Mouse (Mus musculus): ENCODE measurements around the gene Ppib. TPM values are rescaled to one million over a fixed set of nuclear protein-coding genes. Genes with fewer than 3 reads are reported as not detected.

Ppib gene
- total and polyA plus RNA-seq, 3 experiments = 89.9 to 114 (median 113) TPM

DNA sequence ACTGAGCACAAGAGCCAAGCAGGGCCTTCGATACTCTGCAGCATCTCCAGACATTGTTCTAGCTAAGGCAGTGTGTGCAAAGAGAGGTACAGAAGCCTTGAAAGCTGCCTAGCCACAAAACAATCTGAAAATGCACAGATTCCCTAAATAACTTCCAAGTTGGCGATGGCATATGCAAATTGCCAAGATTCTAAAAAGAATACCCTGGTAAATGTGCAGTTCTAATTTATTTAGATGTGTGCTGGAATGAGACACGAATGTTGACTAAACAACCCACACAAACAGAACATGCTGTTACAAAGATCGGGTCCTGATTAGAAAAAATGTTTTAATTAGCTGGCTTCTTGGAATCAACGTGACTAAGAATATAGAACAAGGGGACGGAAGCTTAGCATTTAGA is 42.6 kb downstream of the Ppib start:
- Histone ChIP-seq H3K27ac (no peak overlapping the region), H3K36me3 (ENCODE audit: control insufficient read depth, insufficient read depth, low read length) (no peaks in the 10 kb centered on the region), H3K27me3 (ENCODE audit: control insufficient read depth, insufficient read depth, low read length) (no peaks in the 10 kb centered on the region), H3K4me3 (no peak overlapping the region), H3K9ac (ENCODE audit: low read depth, low read length) (no peak overlapping the region), H3K4me1 (ENCODE audit: control insufficient read depth, insufficient read depth, low read length) (no peaks in the 10 kb centered on the region), H3K79me2 (replicated peaks; ENCODE audit: control insufficient read depth, insufficient read depth, low read length) (no peaks in the 10 kb centered on the region)
- no peak for TF ChIP-seq POLR2A (IDR thresholded peaks at IDR 0.05; ENCODE audit: insufficient read depth, low read depth, low read length)
- no peak for TF ChIP-seq EP300 (IDR thresholded peaks at IDR 0.05; ENCODE audit: insufficient read depth, low read depth, low read length)
- TF ChIP-seq CTCF (IDR thresholded peaks at IDR 0.05) = no peak
- intact Hi-C loops (cut with DNase I) = no loop called here
- 91% methylated on average over 6 of the region's 6 CpGs for WGBS
- DNase-seq = no peak

DNA sequence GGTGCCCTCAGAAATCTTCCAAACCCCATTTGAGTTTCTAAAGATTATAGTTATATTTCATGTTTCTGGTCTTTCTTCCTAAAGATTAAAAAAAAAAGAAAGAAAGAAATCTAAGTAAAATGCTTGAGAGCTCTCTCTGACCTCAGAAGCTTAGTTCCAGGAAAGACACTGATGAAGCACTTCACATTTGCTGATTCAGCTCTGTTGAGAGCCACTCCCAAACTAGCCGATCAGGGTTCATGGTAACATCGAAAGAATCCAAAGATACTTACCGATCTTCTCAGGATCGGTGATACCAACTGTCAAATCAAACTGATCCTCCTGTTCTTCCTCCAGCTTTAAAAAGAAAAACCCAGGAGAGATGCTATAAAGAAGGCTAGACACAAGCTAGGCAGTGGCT is 44.6 kb downstream of the Ppib start:
- Histone ChIP-seq H3K36me3 (ENCODE audit: control insufficient read depth, insufficient read depth, low read length) (peaks cover 3% of the 10 kb centered on the region; the same call in 1 of the 2 replicates), H3K27me3 (ENCODE audit: control insufficient read depth, insufficient read depth, low read length) (no peaks in the 10 kb centered on the region), H3K27ac (no peak overlapping the region), H3K4me3 (no peak overlapping the region), H3K9ac (ENCODE audit: low read depth, low read length) (no peak overlapping the region), H3K79me2 (replicated peaks; ENCODE audit: control insufficient read depth, insufficient read depth, low read length) (no peaks in the 10 kb centered on the region), H3K4me1 (ENCODE audit: control insufficient read depth, insufficient read depth, low read length) (no peaks in the 10 kb centered on the region)
- TF ChIP-seq CTCF (IDR thresholded peaks at IDR 0.05) = no peak
- no peak for TF ChIP-seq POLR2A (IDR thresholded peaks at IDR 0.05; ENCODE audit: insufficient read depth, low read depth, low read length)
- no peak for TF ChIP-seq EP300 (IDR thresholded peaks at IDR 0.05; ENCODE audit: insufficient read depth, low read depth, low read length)
- intact Hi-C loops (cut with DNase I) = no loop called here
- no peak for DNase-seq
- WGBS = 87% methylated on average over 4 of the region's 4 CpGs

GRCm38 (mm10) chr9:66105168-66105567 is 45.1 kb downstream of the Ppib start:
- no peak overlapping the region for H3K4me3 ChIP-seq
- H3K36me3 ChIP-seq (ENCODE audit: control insufficient read depth, insufficient read depth, low read length) = peaks cover 3% of the 10 kb centered on the region; the same call in 1 of the 2 replicates

GRCm38 (mm10) chr9:66109574-66109973 is 49.6 kb downstream of the Ppib start:
- no peak overlapping the region for H3K27ac ChIP-seq
- H3K79me2 ChIP-seq (replicated peaks; ENCODE audit: control insufficient read depth, insufficient read depth, low read length) = no peaks in the 10 kb centered on the region
- no peaks in the 10 kb centered on the region; the same call in 1 of the 2 replicates for H3K4me1 ChIP-seq (ENCODE audit: control insufficient read depth, insufficient read depth, low read length)
- H3K9ac ChIP-seq (ENCODE audit: low read depth, low read length) = no peak overlapping the region
- peaks cover 3% of the 10 kb centered on the region; the same call in 1 of the 2 replicates for H3K36me3 ChIP-seq (ENCODE audit: control insufficient read depth, insufficient read depth, low read length)
- no peak for DNase-seq
- H3K27me3 ChIP-seq (ENCODE audit: control insufficient read depth, insufficient read depth, low read length) = no peaks in the 10 kb centered on the region
- TF ChIP-seq EP300 (IDR thresholded peaks at IDR 0.05; ENCODE audit: insufficient read depth, low read depth, low read length) = no peak
- TF ChIP-seq CTCF (IDR thresholded peaks at IDR 0.05) = no peak
- no peak for TF ChIP-seq POLR2A (IDR thresholded peaks at IDR 0.05; ENCODE audit: insufficient read depth, low read depth, low read length)
- no peak overlapping the region for H3K4me3 ChIP-seq
- intact Hi-C loops (cut with DNase I) = no loop called here
- 100% methylated on average over 1 of the region's 1 CpGs for WGBS

More at GRCm38 (mm10) chr9:66105168-66105567, 45.1 kb downstream of the Ppib start:
- intact Hi-C loops (cut with DNase I) = no loop called here
- Histone ChIP-seq H3K4me1 (ENCODE audit: control insufficient read depth, insufficient read depth, low read length) (no peaks in the 10 kb centered on the region), H3K27ac (no peak overlapping the region), H3K27me3 (ENCODE audit: control insufficient read depth, insufficient read depth, low read length) (no peaks in the 10 kb centered on the region), H3K79me2 (replicated peaks; ENCODE audit: control insufficient read depth, insufficient read depth, low read length) (no peaks in the 10 kb centered on the region), H3K9ac (ENCODE audit: low read depth, low read length) (no peak overlapping the region)
- no peak for TF ChIP-seq POLR2A (IDR thresholded peaks at IDR 0.05; ENCODE audit: insufficient read depth, low read depth, low read length)
- no peak for DNase-seq
- 96% methylated on average over 8 of the region's 8 CpGs for WGBS

- peaks cover 3% of the 10 kb centered on the region; the same call in 1 of the 2 replicates for H3K36me3 ChIP-seq (ENCODE audit: control insufficient read depth, insufficient read depth, low read length)
- H3K27ac ChIP-seq = no peak overlapping the region
- intact Hi-C loops (cut with DNase I) = no loop called here
These were observed 50.1 kb downstream of the Ppib start for GRCm38 (mm10) chr9:66110126-66110525.

GRCm38 (mm10) chr9:66110611-66111379 is 50.8 kb downstream of the Ppib start:
- no peaks in the 10 kb centered on the region; the same call in 1 of the 2 replicates for H3K4me1 ChIP-seq (ENCODE audit: control insufficient read depth, insufficient read depth, low read length)

More at GRCm38 (mm10) chr9:66110126-66110525, 50.1 kb downstream of the Ppib start:
- H3K4me3 ChIP-seq = no peak overlapping the region
- 47% methylated on average over 8 of the region's 8 CpGs for WGBS
- no peak for DNase-seq
- no peaks in the 10 kb centered on the region; the same call in 1 of the 2 replicates for H3K4me1 ChIP-seq (ENCODE audit: control insufficient read depth, insufficient read depth, low read length)
- H3K9ac ChIP-seq (ENCODE audit: low read depth, low read length) = no peak overlapping the region
- TF ChIP-seq CTCF (IDR thresholded peaks at IDR 0.05) (no peak), EP300 (IDR thresholded peaks at IDR 0.05; ENCODE audit: insufficient read depth, low read depth, low read length) (no peak), POLR2A (IDR thresholded peaks at IDR 0.05; ENCODE audit: insufficient read depth, low read depth, low read length) (no peak)
- H3K27me3 ChIP-seq (ENCODE audit: control insufficient read depth, insufficient read depth, low read length) = no peaks in the 10 kb centered on the region
- no peaks in the 10 kb centered on the region for H3K79me2 ChIP-seq (replicated peaks; ENCODE audit: control insufficient read depth, insufficient read depth, low read length)

More at GRCm38 (mm10) chr9:66110611-66111379, 50.8 kb downstream of the Ppib start:
- WGBS = 80% methylated on average over 8 of the region's 8 CpGs
- H3K4me3 ChIP-seq = no peak overlapping the region
- no peaks in the 10 kb centered on the region for H3K27me3 ChIP-seq (ENCODE audit: control insufficient read depth, insufficient read depth, low read length)
- DNase-seq = no peak
- H3K79me2 ChIP-seq (replicated peaks; ENCODE audit: control insufficient read depth, insufficient read depth, low read length) = no peaks in the 10 kb centered on the region
- H3K27ac ChIP-seq = no peak overlapping the region
- no peak overlapping the region for H3K9ac ChIP-seq (ENCODE audit: low read depth, low read length)
- TF ChIP-seq POLR2A (IDR thresholded peaks at IDR 0.05; ENCODE audit: insufficient read depth, low read depth, low read length) (no peak), CTCF (IDR thresholded peaks at IDR 0.05) (no peak), EP300 (IDR thresholded peaks at IDR 0.05; ENCODE audit: insufficient read depth, low read depth, low read length) (no peak)
- intact Hi-C loops (cut with DNase I) = no loop called here
- peaks cover 3% of the 10 kb centered on the region; the same call in 1 of the 2 replicates for H3K36me3 ChIP-seq (ENCODE audit: control insufficient read depth, insufficient read depth, low read length)
